Mouse (Mus musculus): ENCODE results near the gene Kmt2e.

- TF ChIP-seq CTCF (IDR thresholded peaks at IDR 0.05; ENCODE audit: control insufficient read depth, insufficient read depth, low read length) (no peak), POLR2A (IDR thresholded peaks at IDR 0.05; ENCODE audit: borderline replicate concordance, control insufficient read depth, low read depth, low read length) (no peak)
These were observed 15.2 kb upstream of the Kmt2e start for GRCm38 (mm10) chr5:23418797-23419595.
